Mouse (Mus musculus) B cell, adult 2 months (primary cell): ENCODE results near the gene Tmem170b.
"Not testable (repeated sequence)": the region's sequence is repeated elsewhere in the genome, so short reads cannot be mapped to it uniquely, and the experiment has no call there.

Experiments
- DNase-seq, 2 experiments: peaks; one replicate each; pipeline ENCODE4 v3.0.0; 2022

The Tmem170b gene

GRCm38 (mm10) chr13:41670386-41671130 lies 64.9 kb downstream of the Tmem170b start:
- DNase-seq = no peak

GRCm38 (mm10) chr13:41671136-41671705 lies 65.5 kb downstream of the Tmem170b start:
- DNase-seq = no peak

DNA sequence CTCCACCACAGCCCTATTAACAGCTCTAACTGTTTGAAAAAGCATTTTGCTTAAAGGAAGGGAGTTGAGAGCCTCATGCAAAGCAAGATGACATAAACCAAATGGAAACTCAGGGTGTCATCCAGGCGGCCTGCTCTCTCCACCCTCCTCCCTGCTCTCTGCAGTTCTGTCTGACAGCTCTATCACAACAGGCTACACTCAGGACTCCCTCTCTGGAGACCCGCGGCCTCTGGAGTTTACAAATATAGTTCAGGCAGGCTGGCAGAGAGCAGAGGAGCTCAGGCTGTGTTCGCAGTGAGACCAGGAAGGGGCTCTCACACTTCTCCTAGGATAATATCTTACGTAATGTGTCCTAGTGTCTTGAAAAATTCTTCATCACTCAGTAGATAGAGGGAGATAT lies 67.2 kb downstream of the Tmem170b start:
- DNase-seq = not testable (repeated sequence)

DNA sequence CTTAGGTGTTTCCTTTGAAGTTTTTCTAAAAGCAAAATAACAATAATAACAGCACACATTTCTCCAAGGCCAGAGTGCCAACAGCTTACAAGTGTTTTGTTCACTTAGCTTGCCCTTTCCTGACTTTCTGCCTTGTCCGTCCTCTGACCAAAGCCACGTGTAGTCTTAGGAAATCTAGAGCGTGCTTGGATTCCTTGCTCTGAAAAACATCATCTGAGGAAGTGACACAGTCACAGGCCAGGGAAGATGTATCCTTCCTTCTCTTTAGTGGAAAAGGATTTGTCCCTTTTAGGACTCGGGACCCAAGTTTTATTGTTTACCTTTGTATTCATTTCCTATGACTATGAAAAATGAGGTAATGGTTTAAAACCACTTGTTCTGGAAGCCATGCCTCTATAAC lies 67.8 kb downstream of the Tmem170b start:
- no peak for DNase-seq

- not testable (repeated sequence) for DNase-seq
Observed at GRCm38 (mm10) chr13:41674608-41675007, 68.9 kb downstream of the Tmem170b start.

DNA sequence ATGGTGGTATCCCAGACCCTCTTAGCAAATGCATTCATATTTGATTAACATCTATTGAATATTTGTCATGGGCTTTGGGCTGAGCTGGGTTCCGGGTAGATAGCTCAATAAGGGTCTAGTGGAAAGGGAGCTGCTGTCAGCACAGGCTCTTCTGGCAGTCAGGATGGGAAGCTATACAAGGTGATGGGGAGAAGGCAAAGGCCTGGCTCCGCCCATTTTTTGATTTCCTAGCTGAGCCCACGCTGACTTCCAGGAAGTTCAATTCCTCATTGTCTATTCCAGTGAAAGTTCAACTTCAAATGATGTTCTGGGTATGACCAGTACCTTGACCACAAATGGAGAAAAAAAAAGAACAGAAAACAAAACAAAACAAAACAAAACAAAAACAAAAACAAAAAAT lies 69.8 kb downstream of the Tmem170b start:
- DNase-seq = no peak

- no peak for DNase-seq
Observed at GRCm38 (mm10) chr13:41675966-41676835, 70.5 kb downstream of the Tmem170b start.

GRCm38 (mm10) chr13:41676836-41677186 lies 71.1 kb downstream of the Tmem170b start:
- DNase-seq = no peak

DNA sequence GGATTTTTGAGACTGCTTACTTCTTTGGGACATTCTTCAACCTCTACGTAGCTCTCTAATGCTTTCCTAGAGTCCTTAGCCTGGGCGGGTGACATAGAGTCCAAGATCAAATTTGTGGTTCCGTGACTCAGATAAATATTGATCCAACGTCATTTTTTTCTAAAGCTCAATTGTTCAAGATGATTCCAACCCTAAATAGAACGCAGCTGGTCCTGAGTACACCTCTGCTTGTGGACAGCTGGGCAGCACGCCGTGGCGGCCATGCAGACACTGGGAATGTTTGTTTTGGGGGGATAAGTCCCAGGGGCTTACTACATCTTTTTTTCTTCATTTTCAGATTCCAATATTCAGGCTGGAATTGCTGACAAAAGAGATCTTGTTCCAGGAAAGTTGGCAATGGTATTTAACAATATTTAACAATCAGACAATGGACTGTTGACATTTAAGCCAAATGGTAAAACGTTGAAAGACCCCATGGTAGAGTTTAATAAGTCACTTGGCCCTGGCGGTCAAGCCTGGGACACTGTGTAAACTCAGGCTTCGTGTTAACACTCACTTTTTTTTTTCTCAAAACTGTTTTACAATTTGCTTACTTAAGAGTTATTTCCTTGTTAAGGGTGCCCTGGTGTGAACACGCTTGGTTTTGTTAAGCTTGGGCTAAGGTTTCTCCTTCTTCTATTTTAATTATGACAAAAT lies 75.3 kb downstream of the Tmem170b start:
- DNase-seq = no peak

DNA sequence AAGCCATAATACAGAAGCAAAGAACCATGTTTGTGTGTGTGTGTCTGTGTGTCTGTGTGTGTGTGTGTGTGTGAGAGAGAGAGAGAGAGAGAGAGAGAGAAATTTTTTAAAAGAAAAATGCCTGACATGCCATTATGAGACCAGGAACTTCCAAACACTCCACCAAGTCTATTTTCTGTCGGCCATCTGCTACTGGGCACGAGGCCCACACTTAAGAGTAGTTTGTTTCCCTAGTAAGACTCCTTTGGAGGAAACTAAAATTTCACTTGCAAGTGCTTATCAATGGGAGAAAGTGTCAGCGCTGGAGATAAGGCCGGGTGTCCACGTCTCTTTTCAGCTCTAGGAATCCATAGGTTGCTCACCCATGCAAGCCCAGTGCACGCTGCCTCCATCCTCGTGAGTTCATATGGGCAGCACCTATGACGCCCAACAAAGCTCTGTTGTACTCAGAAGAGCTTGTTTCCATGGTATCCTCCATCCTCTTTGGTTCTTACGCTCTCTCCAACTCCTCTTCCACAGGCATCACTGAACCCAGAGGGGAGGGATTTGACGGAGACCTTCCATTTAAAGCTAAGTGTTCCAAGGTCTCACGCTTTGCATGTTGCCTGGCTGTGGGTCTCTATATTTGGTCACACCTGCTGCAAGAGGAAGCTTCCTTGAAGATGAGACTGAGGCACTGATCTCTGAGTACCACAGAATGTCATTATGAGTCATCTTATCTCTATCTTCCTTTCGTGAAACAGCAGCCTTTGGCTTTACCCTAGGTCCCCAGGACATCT lies 76.8 kb downstream of the Tmem170b start:
- no peak for DNase-seq

DNA sequence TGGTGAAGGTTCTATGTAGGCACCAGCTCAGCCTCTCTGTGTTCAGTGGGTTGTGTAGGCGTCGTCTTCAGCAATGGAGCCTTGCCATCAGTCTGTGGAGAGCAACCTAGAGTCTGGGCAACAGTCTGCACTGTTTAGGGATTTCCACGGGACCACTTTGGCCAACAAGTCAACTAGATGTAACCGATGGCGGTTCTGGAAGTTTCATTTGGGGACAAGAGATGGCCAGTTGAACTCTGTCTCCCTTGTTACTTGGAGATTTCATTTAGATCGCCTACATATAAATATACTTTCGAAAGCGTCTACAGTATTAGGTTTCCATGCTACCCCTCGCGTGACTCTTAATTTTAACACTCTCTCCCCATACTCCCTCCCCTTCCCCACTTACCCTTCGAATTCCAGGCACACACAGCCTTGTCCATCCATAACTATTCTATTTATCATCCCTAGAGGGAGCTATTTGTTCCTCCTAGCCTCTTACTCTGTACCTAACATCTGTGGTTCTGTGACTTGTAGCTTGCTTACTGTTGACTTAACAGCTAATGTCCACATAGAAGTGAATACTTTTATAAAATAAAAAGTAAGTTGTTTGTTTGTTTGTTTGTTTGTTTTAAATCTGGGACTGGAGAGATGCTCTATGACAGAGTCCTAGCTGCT lies 77.8 kb downstream of the Tmem170b start:
- no peak for DNase-seq

DNA sequence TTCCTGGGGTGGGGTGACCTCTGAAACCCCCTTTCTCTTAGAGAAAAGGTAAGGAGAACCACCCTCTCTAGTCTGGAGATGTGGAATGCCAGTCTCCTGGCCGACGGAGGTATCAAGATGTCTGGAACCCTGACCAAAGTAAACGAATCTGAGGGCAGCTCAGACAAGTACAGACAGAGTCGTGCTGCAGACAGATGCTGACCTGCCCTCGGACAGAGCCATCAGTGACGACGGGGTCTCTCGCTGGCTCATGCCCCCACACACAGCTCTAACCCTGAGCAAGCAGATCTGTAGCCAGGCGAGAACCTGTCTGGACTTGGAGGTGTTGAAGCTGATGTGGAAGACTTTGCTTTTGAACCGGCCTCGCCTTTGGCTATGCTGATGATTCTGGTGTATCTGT lies 79.8 kb downstream of the Tmem170b start:
- no peak for DNase-seq

- no peak for DNase-seq
Observed at GRCm38 (mm10) chr13:41689055-41689454, 83.3 kb downstream of the Tmem170b start.

GRCm38 (mm10) chr13:41689598-41690045 lies 83.9 kb downstream of the Tmem170b start:
- DNase-seq = no peak
